Mouse (Mus musculus) 3T3-L1 (cell line): ENCODE measurements around the gene Gpx3.
A peak's percentile ranks its signal among the peaks of the same experiment; 100 is the strongest.
"Not testable (repeated sequence)": the region's sequence is repeated elsewhere in the genome, so short reads cannot be mapped to it uniquely, and the experiment has no call there.

Experiments
- DNase-seq: peaks from one replicate; pipeline ENCODE4 v3.0.0-alpha.2; 2015; ENCODE audit warnings: low read depth, low spot score

The Gpx3 gene

GRCm38 (mm10) chr11:54902333-54903323 lies at the start of gene Gpx3:
Gpx3 (plus strand) TSS chr11:54902453.
- no peak for DNase-seq

GRCm38 (mm10) chr11:54858880-54859279 lies 43.4 kb upstream of the Gpx3 start:
- DNase-seq = not testable (repeated sequence)

GRCm38 (mm10) chr11:54859322-54860165 lies 42.7 kb upstream of the Gpx3 start:
- DNase-seq = peak; percentile 80

GRCm38 (mm10) chr11:54860256-54861038 lies 41.8 kb upstream of the Gpx3 start, which contains the start of gene Lyrm7:
Lyrm7 (minus strand) TSS chr11:54860916.
- DNase-seq = peak; percentile 99

GRCm38 (mm10) chr11:54861471-54862420 lies 40.5 kb upstream of the Gpx3 start:
- DNase-seq = peak; percentile 9

- peak; percentile 70 for DNase-seq
These were observed 39.4 kb upstream of the Gpx3 start for GRCm38 (mm10) chr11:54862621-54863520.

GRCm38 (mm10) chr11:54865330-54866085 lies 36.7 kb upstream of the Gpx3 start:
- peak; percentile 32 for DNase-seq

- DNase-seq = peak; percentile 93
These were observed 35.9 kb upstream of the Gpx3 start, which contains the start of gene Hint1 for GRCm38 (mm10) chr11:54866119-54867048. Hint1 (plus strand) TSS chr11:54866383.

GRCm38 (mm10) chr11:54867049-54867385 lies 35.2 kb upstream of the Gpx3 start:
- DNase-seq = peak; percentile 69

GRCm38 (mm10) chr11:54867903-54868434 lies 34.3 kb upstream of the Gpx3 start:
- DNase-seq = peak; percentile 5

- peak; percentile 5 for DNase-seq
These were observed 33.8 kb upstream of the Gpx3 start for GRCm38 (mm10) chr11:54868445-54868844.

- DNase-seq = peak; percentile 16
These were observed 32.9 kb upstream of the Gpx3 start for GRCm38 (mm10) chr11:54869318-54869717.

- no peak for DNase-seq
These were observed 30.3 kb upstream of the Gpx3 start for GRCm38 (mm10) chr11:54871831-54872537.

GRCm38 (mm10) chr11:54876031-54876430 lies 26.2 kb upstream of the Gpx3 start:
- DNase-seq = no peak

GRCm38 (mm10) chr11:54878893-54879292 lies 23.4 kb upstream of the Gpx3 start:
- DNase-seq = peak; percentile 7

GRCm38 (mm10) chr11:54879434-54879833 lies 22.8 kb upstream of the Gpx3 start:
- peak; percentile 90 for DNase-seq
